ENCODE assay signal across 8 mouse cellular contexts in genomic region chr6:136940188-136940960, GRCm38 (mm10). TPM values are rescaled to one million over a fixed set of nuclear protein-coding genes. Genes with fewer than 3 reads are reported as not detected.
A peak's percentile ranks its signal among the peaks of the same experiment; 100 is the strongest.
DNase-seq lines count a peak whose midpoint lies in the region; ATAC-seq and TF ChIP-seq lines count a peak whose summit lies in the region.

No protein-coding gene starts in this region.

- no peak for TF ChIP-seq CTCF in lung, adult 2 months (IDR thresholded peaks at IDR 0.05; ENCODE audit: insufficient read depth, low read length)

- DNase-seq in lung, adult 2 months: no peak
- DNase-seq in lung, postnatal 14 days: no peak
- DNase-seq in embryonic facial prominence, embryonic 11.5 days (ENCODE audit: low spot score): no peak
- no peak for DNase-seq in limb, embryonic 14.5 days (ENCODE audit: low spot score)
- no peak for DNase-seq in right cerebral cortex, postnatal 36 days (ENCODE audit: low spot score in 2 of 2)
- no peak for DNase-seq in gastrocnemius, postnatal 4 days (ENCODE audit: low spot score in 2 of 2)
- DNase-seq in left cerebral cortex, postnatal 36 days (ENCODE audit: low spot score in 2 of 2): no peak

- H3K9me3 ChIP-seq in embryonic facial prominence, embryonic 11.5 days (replicated peaks; ENCODE audit: control insufficient read depth, low read length): no peaks in the 10 kb centered on the region
- H3K9me3 ChIP-seq in limb, embryonic 14.5 days (ENCODE audit: control insufficient read depth, low read length): no peaks in the 10 kb centered on the region
- no peaks in the 10 kb centered on the region for H3K9me3 ChIP-seq in stomach, embryonic 16.5 days (replicated peaks; ENCODE audit: control insufficient read depth, low read length)

- H3K4me2 ChIP-seq in embryonic facial prominence, embryonic 11.5 days (ENCODE audit: low read depth, low read length): no peak overlapping the region
- peak overlapping the region; percentile 26 for H3K4me2 ChIP-seq in limb, embryonic 14.5 days (replicated peaks; ENCODE audit: low read depth, low read length, severe bottlenecking)
- peak overlapping the region; percentile 36; the same call in 1 of the 2 replicates for H3K4me2 ChIP-seq in stomach, embryonic 16.5 days (ENCODE audit: low read depth, low read length)

- 73% methylated on average over 11 of the region's 11 CpGs for WGBS in lung, adult 2 months
- WGBS in embryonic facial prominence, embryonic 11.5 days: 70% methylated on average over 11 of the region's 11 CpGs
- 67% methylated on average over 11 of the region's 11 CpGs for WGBS in limb, embryonic 14.5 days
- 67% methylated on average over 11 of the region's 11 CpGs for WGBS in stomach, embryonic 16.5 days

- intact Hi-C loops in left cerebral cortex, postnatal 36 days (cut with DNase I): no loop called here

- H3K27ac ChIP-seq in embryonic facial prominence, embryonic 11.5 days (replicated peaks; ENCODE audit: low read depth, low read length): peak overlapping the region; percentile 60
- H3K27ac ChIP-seq in limb, embryonic 14.5 days (replicated peaks; ENCODE audit: low read depth, low read length): peak overlapping the region; percentile 85
- peak overlapping the region; percentile 91 for H3K27ac ChIP-seq in stomach, embryonic 16.5 days (ENCODE audit: low read length)

- TF ChIP-seq POLR2A in lung, adult 2 months (IDR thresholded peaks at IDR 0.05; ENCODE audit: borderline replicate concordance, extremely low read depth, low read depth, low read length): no peak
- TF ChIP-seq POLR2A in limb, embryonic 14.5 days (IDR thresholded peaks at IDR 0.05; ENCODE audit: borderline replicate concordance, extremely low read depth, insufficient read depth, insufficient read length): no peak

- peak overlapping the region; percentile 39 for H3K4me3 ChIP-seq in lung, adult 2 months (replicated peaks; ENCODE audit: extremely low read depth, low read depth, low read length)
- H3K4me3 ChIP-seq in embryonic facial prominence, embryonic 11.5 days (ENCODE audit: low read depth, low read length): no peak overlapping the region
- no peak overlapping the region for H3K4me3 ChIP-seq in limb, embryonic 14.5 days (replicated peaks; ENCODE audit: low read length)
- peak overlapping the region; percentile 22 for H3K4me3 ChIP-seq in stomach, embryonic 16.5 days (replicated peaks; ENCODE audit: low read length)

- H3K27me3 ChIP-seq in embryonic facial prominence, embryonic 11.5 days (ENCODE audit: control insufficient read depth, insufficient read depth, low read length): no peaks in the 10 kb centered on the region
- no peaks in the 10 kb centered on the region for H3K27me3 ChIP-seq in limb, embryonic 14.5 days (ENCODE audit: control insufficient read depth, insufficient read depth, low read length)
- no peaks in the 10 kb centered on the region for H3K27me3 ChIP-seq in stomach, embryonic 16.5 days (ENCODE audit: control insufficient read depth, insufficient read depth, low read length)

- no peak for ATAC-seq in embryonic facial prominence, embryonic 11.5 days (replicated peaks; ENCODE audit: insufficient number of reproducible peaks, low FRiP score, low TSS enrichment, low read depth)
- no peak for ATAC-seq in limb, embryonic 14.5 days (ENCODE audit: low FRiP score, low read depth)
- ATAC-seq in stomach, embryonic 16.5 days (ENCODE audit: insufficient read depth, low FRiP score): no peak

- no peak overlapping the region for H3K9ac ChIP-seq in embryonic facial prominence, embryonic 11.5 days (replicated peaks; ENCODE audit: low read length)
- peak overlapping the region; percentile 25; the same call in 1 of the 2 replicates for H3K9ac ChIP-seq in limb, embryonic 14.5 days (ENCODE audit: low read depth, low read length, severe bottlenecking)
- H3K9ac ChIP-seq in stomach, embryonic 16.5 days (ENCODE audit: low read length): peak overlapping the region; percentile 66

- H3K4me1 ChIP-seq in lung, adult 2 months (ENCODE audit: control insufficient read depth, insufficient read depth, low read length): peaks cover 2% of the 10 kb centered on the region; the same call in 1 of the 2 replicates
- H3K4me1 ChIP-seq in embryonic facial prominence, embryonic 11.5 days (ENCODE audit: control insufficient read depth, insufficient read depth, low read length): peaks cover 3% of the 10 kb centered on the region; the same call in 1 of the 2 replicates
- H3K4me1 ChIP-seq in limb, embryonic 14.5 days (ENCODE audit: control insufficient read depth, insufficient read depth, low read length): peaks cover 30% of the 10 kb centered on the region
- H3K4me1 ChIP-seq in stomach, embryonic 16.5 days (ENCODE audit: control insufficient read depth, insufficient read depth, low read length): peaks cover 22% of the 10 kb centered on the region

- H3K36me3 ChIP-seq in embryonic facial prominence, embryonic 11.5 days (replicated peaks; ENCODE audit: control insufficient read depth, insufficient read depth, low read depth, low read length): no peaks in the 10 kb centered on the region
- H3K36me3 ChIP-seq in limb, embryonic 14.5 days (ENCODE audit: control insufficient read depth, insufficient read depth, low read length): no peaks in the 10 kb centered on the region
- H3K36me3 ChIP-seq in stomach, embryonic 16.5 days (ENCODE audit: control insufficient read depth, insufficient read depth, low read length): no peaks in the 10 kb centered on the region

RNA-seq across cellular contexts. Expression of gene Arhgdib, which starts 1.3 kb away (rescaled TPM):
- polyA plus RNA-seq in lung, adult 2 months (2012; rRNA removed): 55.5 and 82.9 TPM in 2 replicates
- polyA plus RNA-seq in embryonic facial prominence, embryonic 11.5 days (2014; fragmentation: Nextera tagmentation; extraction: Ambion mirVana): 56.2 and 58.1 TPM in 2 replicates
- 104 TPM in 2 replicates for polyA plus RNA-seq in limb, embryonic 14.5 days (2012; rRNA removed)
- 147 and 149 TPM in 2 replicates for polyA plus RNA-seq in limb, embryonic 14.5 days (2014; fragmentation: Nextera tagmentation; extraction: Ambion mirVana)
- 57.8 and 69.5 TPM in 2 replicates for polyA plus RNA-seq in stomach, embryonic 16.5 days (2015; fragmentation: Nextera tagmentation; extraction: Ambion mirVana)
- total RNA-seq in gastrocnemius, postnatal 4 days (2021): 10 to 100 TPM; 28.4 to 31.1 TPM
- total RNA-seq in left cerebral cortex, postnatal 36 days (2021): 10 to 100 TPM in 1 of 2 experiments, 1 to 10 TPM in 1; 8.9 to 11.0 TPM

RNA-seq across cellular contexts. Expression of gene Pde6h, which starts 16.7 kb away (rescaled TPM):
- polyA plus RNA-seq in lung, adult 2 months (2012; rRNA removed): 0.02 and 0.20 TPM in 2 replicates
- not detected in 2 replicates for polyA plus RNA-seq in embryonic facial prominence, embryonic 11.5 days (2014; fragmentation: Nextera tagmentation; extraction: Ambion mirVana)
- 0.12 and 0.20 TPM in 2 replicates for polyA plus RNA-seq in limb, embryonic 14.5 days (2012; rRNA removed)
- polyA plus RNA-seq in limb, embryonic 14.5 days (2014; fragmentation: Nextera tagmentation; extraction: Ambion mirVana): 0.23 TPM in 1 of 2 replicates, not detected in the other
- polyA plus RNA-seq in stomach, embryonic 16.5 days (2015; fragmentation: Nextera tagmentation; extraction: Ambion mirVana): 0.06 TPM in 1 of 2 replicates, not detected in the other
- total RNA-seq in gastrocnemius, postnatal 4 days (2021): not detected
- 1 to 10 TPM in 1 of 2 experiments, under 1 TPM in 1; 0.68 to 2.6 TPM for total RNA-seq in left cerebral cortex, postnatal 36 days (2021)

RNA-seq across cellular contexts. Expression of gene Erp27, which starts 18.4 kb away (rescaled TPM):
- 0.26 TPM in 1 of 2 replicates, not detected in the other for polyA plus RNA-seq in lung, adult 2 months (2012; rRNA removed)
- not detected in 2 replicates for polyA plus RNA-seq in embryonic facial prominence, embryonic 11.5 days (2014; fragmentation: Nextera tagmentation; extraction: Ambion mirVana)
- 0.52 and 0.59 TPM in 2 replicates for polyA plus RNA-seq in limb, embryonic 14.5 days (2012; rRNA removed)
- 0.55 and 0.69 TPM in 2 replicates for polyA plus RNA-seq in limb, embryonic 14.5 days (2014; fragmentation: Nextera tagmentation; extraction: Ambion mirVana)
- polyA plus RNA-seq in stomach, embryonic 16.5 days (2015; fragmentation: Nextera tagmentation; extraction: Ambion mirVana): 41.0 and 44.8 TPM in 2 replicates
- total RNA-seq in gastrocnemius, postnatal 4 days (2021): not detected
- total RNA-seq in left cerebral cortex, postnatal 36 days (2021): not detected

Comparison
In these comparisons a context has a peak if more than half of its experiments do, and no peak if none do; other contexts are left out.
1. H3K4me3 ChIP-seq: peak in lung, adult 2 months (single experiment) and stomach, embryonic 16.5 days (single experiment); none in embryonic facial prominence, embryonic 11.5 days (single experiment) and limb, embryonic 14.5 days (single experiment).
2. RNA of gene Erp27, which starts 18.4 kb away (polyA plus RNA-seq): 41.0 to 44.8 TPM in stomach, embryonic 16.5 days; 0.52 to 0.69 TPM in limb, embryonic 14.5 days, 0.26 TPM in lung, adult 2 months and not detected in embryonic facial prominence, embryonic 11.5 days; every median in the first group is over 10 times any median in the second.
3. Peak in every context shown above with its lines, with median percentiles within 50 percentile points of each other: H3K27ac ChIP-seq.